Mouse (Mus musculus) G1E (cell line): ENCODE measurements around the gene Gm26620. TPM values are rescaled to one million over a fixed set of nuclear protein-coding genes. Genes with fewer than 3 reads are reported as not detected.

ENCODE experiments used
- ATAC-seq: 2 replicates; pipeline ENCODE4 v1.8.0; 2016; ENCODE audit warnings: mild to moderate bottlenecking; ENCODE audit not compliant: insufficient number of reproducible peaks, poor library complexity, low FRiP score, severe bottlenecking; ENCODE audit errors: extremely low read depth
- DNase-seq: peaks from one replicate; pipeline ENCODE4 v3.0.0; 2012; ENCODE audit warnings: low spot score
- H3K27me3 ChIP-seq: 2 replicates; pipeline ENCODE4 v1.6.1; 2012; ENCODE audit warnings: mild to moderate bottlenecking, low read length, inconsistent platforms; ENCODE audit not compliant: insufficient read depth
- H3K36me3 ChIP-seq: replicated peaks from 2 replicates; pipeline ENCODE3; 2012; ENCODE audit warnings: mild to moderate bottlenecking, inconsistent platforms
- H3K4me1 ChIP-seq: 2 replicates; pipeline ENCODE4 v1.6.1; 2012; ENCODE audit warnings: low read depth, low read length, inconsistent platforms, mixed read lengths; ENCODE audit not compliant: insufficient read depth
- H3K4me3 ChIP-seq: 2 replicates; pipeline ENCODE4 v1.5.1; 2012; ENCODE audit warnings: low read depth, mild to moderate bottlenecking, inconsistent platforms, low read length, moderate library complexity, mixed read lengths
- H3K9me3 ChIP-seq: replicated peaks from 2 replicates; pipeline ENCODE4 v1.6.1; 2012; ENCODE audit warnings: inconsistent platforms
- CTCF ChIP-seq: IDR thresholded peaks from 2 replicates; pipeline ENCODE4 v1.5.1; 2012; ENCODE audit warnings: low read depth, low read length, inconsistent platforms, mixed read lengths
- GATA1 ChIP-seq: IDR thresholded peaks from 2 replicates; pipeline ENCODE4 v1.6.1; 2012; ENCODE audit warnings: borderline replicate concordance, low read length, inconsistent platforms, mixed read lengths
- GATA2 ChIP-seq: IDR thresholded peaks from 2 replicates; pipeline ENCODE4 v1.6.1; 2012; ENCODE audit warnings: low read depth, low read length, inconsistent platforms, borderline replicate concordance
- POLR2AphosphoS5 ChIP-seq: IDR thresholded peaks from 2 replicates; pipeline ENCODE4 v1.6.1; 2012; ENCODE audit warnings: low read depth, low read length, inconsistent platforms; ENCODE audit not compliant: insufficient replicate concordance
- TAL1 ChIP-seq: conservative IDR thresholded peaks from 2 replicates; pipeline ENCODE4 v1.6.1; 2012; ENCODE audit warnings: low read depth, low read length, inconsistent platforms, mixed read lengths
- polyA plus RNA-seq: library from polyadenylated mRNA; stranded (reverse); fragments of >175 nt; gene quantifications from 2 replicates; pipeline ENCODE4 v1.2.3, GENCODE M21; 2012
- total RNA-seq, 2 experiments: library from RNA; stranded (forward) in 1 of 2; stranded (reverse) in 1 of 2; fragments of 200-1000 nt in 1 of 2; fragments of >200 nt in 1 of 2; fragmentation: Nextera tagmentation in 1 of 2; gene quantifications; 2 replicates each; pipeline ENCODE4 v1.2.3; 2014 to 2017

The Gm26620 gene
- total and polyA plus RNA-seq, 3 experiments, result 0.76 to 1.1 (median 0.90) TPM

DNA sequence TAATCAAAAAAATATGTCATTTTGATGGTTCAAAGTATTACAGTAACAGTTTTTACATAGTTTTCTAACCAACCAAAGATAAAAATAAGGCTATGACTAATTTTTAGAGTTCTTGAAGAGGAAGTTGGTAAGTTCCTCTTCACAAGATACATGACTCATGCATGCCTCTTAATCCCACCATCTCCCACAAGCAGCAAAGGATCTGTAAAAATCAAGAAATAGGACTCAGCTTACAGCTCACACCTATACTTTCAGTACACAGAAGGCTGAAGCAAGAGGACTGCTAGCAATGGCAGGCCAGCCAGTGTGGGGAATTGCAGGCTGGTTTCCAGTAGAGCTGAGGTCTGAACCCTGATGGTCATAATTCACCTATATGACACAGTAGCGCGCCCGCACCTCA, 31.3 kb upstream of the Gm26620 start:
- TF ChIP-seq GATA1 (no peak), GATA2 (no peak), CTCF (no peak), POLR2AphosphoS5 (no peak), TAL1 (no peak)

GRCm38 (mm10) chr1:170855056-170855760, 29.7 kb upstream of the Gm26620 start:
- peaks cover 40% of the 10 kb centered on the region for H3K36me3 ChIP-seq
- no peaks in the 10 kb centered on the region for H3K9me3 ChIP-seq
- H3K4me1 ChIP-seq, result peaks cover 31% of the 10 kb centered on the region
- no peak for DNase-seq
- TF ChIP-seq GATA1 (no peak), POLR2AphosphoS5 (no peak), TAL1 (no peak)
- no peak for ATAC-seq
- H3K27me3 ChIP-seq, result no peaks in the 10 kb centered on the region
- H3K4me3 ChIP-seq, result no peak overlapping the region

More for the DNA sequence above, 31.3 kb upstream of the Gm26620 start:
- no peak for DNase-seq
- H3K4me3 ChIP-seq, result no peak overlapping the region
- peak; percentile 80 for ATAC-seq
- H3K27me3 ChIP-seq, result no peaks in the 10 kb centered on the region
- peaks cover 51% of the 10 kb centered on the region for H3K36me3 ChIP-seq
- peaks cover 32% of the 10 kb centered on the region for H3K4me1 ChIP-seq
- H3K9me3 ChIP-seq, result no peaks in the 10 kb centered on the region

- H3K4me1 ChIP-seq, result peaks cover 36% of the 10 kb centered on the region
- H3K36me3 ChIP-seq, result peaks cover 27% of the 10 kb centered on the region
- no peaks in the 10 kb centered on the region for H3K27me3 ChIP-seq
- H3K4me3 ChIP-seq, result no peak overlapping the region
- DNase-seq, result no peak
- TF ChIP-seq CTCF (no peak), TAL1 (no peak), GATA1 (no peak), GATA2 (no peak), POLR2AphosphoS5 (no peak)
- no peaks in the 10 kb centered on the region for H3K9me3 ChIP-seq
- no peak for ATAC-seq
Measured at GRCm38 (mm10) chr1:170857369-170857768, 27.5 kb upstream of the Gm26620 start.

- H3K9me3 ChIP-seq, result no peaks in the 10 kb centered on the region
- H3K4me3 ChIP-seq, result no peak overlapping the region
- peaks cover 21% of the 10 kb centered on the region for H3K36me3 ChIP-seq
- ATAC-seq (no peak), DNase-seq (no peak)
- TF ChIP-seq TAL1, result no peak
- TF ChIP-seq CTCF, result no peak
- TF ChIP-seq POLR2AphosphoS5, result no peak
- no peak for TF ChIP-seq GATA2
- TF ChIP-seq GATA1, result no peak
- peaks cover 45% of the 10 kb centered on the region for H3K4me1 ChIP-seq
- H3K27me3 ChIP-seq, result no peaks in the 10 kb centered on the region
Measured at GRCm38 (mm10) chr1:170858872-170859271, 26.0 kb upstream of the Gm26620 start.

DNA sequence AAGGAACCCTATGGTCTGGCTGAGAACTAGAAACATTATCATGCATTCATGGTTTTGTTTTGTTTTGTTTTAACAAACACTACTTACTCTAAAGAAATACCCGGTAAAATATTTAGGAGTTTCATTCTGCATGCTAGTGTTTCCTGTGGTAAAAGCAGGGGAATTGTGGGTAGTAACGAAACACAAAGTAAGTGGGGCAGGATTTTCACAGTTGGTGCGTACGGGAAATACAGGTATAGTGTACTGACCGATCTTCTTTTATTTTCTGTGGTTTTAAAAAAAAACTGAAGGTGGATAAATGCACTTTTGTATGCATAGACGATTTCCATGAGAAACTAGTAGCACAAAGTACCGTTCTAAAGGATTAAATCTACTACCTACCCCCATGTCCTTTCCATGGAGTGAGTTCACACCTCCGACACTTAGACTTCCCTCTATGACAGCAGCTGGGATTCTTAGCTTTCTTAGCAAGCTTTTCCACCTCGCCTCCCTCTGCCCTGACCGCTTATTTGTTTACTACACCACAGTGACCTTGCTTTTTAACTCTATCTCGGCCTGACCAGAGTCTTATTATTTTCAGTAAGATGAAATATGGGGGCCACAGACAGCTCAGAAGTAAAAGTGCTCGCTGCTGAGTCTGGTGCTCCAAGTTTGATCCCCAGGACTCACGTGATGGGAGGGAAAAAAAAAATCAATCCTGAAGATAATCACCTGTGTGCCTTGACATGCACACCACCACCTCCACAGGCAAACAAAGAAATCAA, 23.0 kb upstream of the Gm26620 start:
- no peak for DNase-seq
- Histone ChIP-seq H3K9me3 (no peaks in the 10 kb centered on the region), H3K4me1 (peaks cover 56% of the 10 kb centered on the region), H3K27me3 (no peaks in the 10 kb centered on the region), H3K36me3 (peaks cover 17% of the 10 kb centered on the region), H3K4me3 (no peak overlapping the region)
- TF ChIP-seq CTCF (no peak), GATA2 (no peak), GATA1 (no peak), TAL1 (no peak), POLR2AphosphoS5 (no peak)
- ATAC-seq, result no peak

DNA sequence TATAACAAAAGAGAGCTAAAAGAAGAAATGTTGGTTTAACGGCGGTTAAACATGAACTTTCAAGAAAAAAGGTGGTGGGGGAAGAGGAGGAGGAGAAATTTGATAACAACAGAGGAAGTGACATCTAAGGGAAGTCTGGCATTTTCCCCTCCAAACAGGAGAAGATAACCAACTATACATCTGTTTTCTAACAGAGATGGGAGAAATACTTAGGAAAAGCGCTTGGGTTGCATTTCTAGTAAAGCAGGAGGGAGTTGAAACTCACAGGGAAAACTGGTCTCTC, 22.5 kb upstream of the Gm26620 start:
- Histone ChIP-seq H3K4me1 (peaks cover 55% of the 10 kb centered on the region), H3K9me3 (no peaks in the 10 kb centered on the region), H3K27me3 (no peaks in the 10 kb centered on the region), H3K4me3 (no peak overlapping the region; the same call in 1 of the 2 replicates), H3K36me3 (peaks cover 16% of the 10 kb centered on the region)
- DNase-seq, result no peak
- TF ChIP-seq TAL1, result no peak
- TF ChIP-seq GATA1, result no peak
- TF ChIP-seq POLR2AphosphoS5, result no peak
- TF ChIP-seq GATA2, result no peak
- TF ChIP-seq CTCF, result no peak
- no peak for ATAC-seq

GRCm38 (mm10) chr1:170863033-170863432, 21.8 kb upstream of the Gm26620 start:
- no peaks in the 10 kb centered on the region for H3K9me3 ChIP-seq
- H3K27me3 ChIP-seq, result no peaks in the 10 kb centered on the region
- H3K4me1 ChIP-seq, result peaks cover 53% of the 10 kb centered on the region
- no peak overlapping the region; the same call in 1 of the 2 replicates for H3K4me3 ChIP-seq
- TF ChIP-seq GATA1 (no peak), GATA2 (no peak), POLR2AphosphoS5 (no peak), TAL1 (no peak), CTCF (no peak)
- peak; percentile 18 for DNase-seq
- ATAC-seq, result peak; percentile 45
- peaks cover 15% of the 10 kb centered on the region for H3K36me3 ChIP-seq
